Mouse (Mus musculus) lung, postnatal 25 days (tissue): ENCODE data around the gene Atp8b5.

Experiments
- DNase-seq: peaks from one replicate; pipeline ENCODE4 v3.0.0; 2022; ENCODE audit warnings: low spot score

The Atp8b5 gene

DNA sequence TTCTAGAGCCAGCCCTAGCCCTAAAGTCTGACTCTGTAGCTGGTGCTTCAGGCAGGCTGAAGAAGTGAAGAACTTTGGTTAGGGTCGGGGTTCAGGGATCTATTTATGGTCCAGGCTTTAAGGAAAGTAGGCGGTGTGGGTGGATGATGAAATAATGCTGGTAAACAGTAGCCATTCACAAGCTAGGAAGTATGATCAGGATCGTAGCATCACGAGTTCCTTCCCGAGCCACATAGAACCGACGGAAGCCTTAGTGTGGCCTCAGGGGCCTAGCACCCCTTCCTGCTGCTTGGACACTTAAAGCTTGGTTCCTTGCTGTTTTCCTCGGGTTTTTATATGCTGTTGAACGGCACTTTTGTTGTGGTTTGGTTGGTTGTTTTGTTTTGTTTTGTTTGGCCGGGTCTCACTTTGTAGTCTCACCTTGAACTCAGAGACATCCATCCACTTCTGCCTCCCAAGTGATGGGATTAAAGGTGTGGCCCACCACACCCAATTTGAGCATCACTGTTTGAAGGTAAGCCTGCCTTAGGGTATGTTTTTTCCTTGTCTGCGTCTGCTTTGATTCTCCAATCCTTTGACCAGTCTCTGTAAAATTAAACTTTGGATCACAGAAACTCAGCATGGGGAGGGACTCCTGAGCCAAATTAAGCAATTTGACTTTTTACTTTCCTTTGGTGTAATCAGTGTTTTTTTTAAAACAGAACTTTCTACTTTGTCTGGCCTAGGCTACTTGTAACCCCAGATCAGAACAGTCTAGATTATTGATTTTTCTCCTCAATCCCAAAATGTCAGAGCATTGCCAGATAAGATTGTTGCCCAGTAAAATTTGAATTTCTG, 116.5 kb downstream of the Atp8b5 start:
- DNase-seq: no peak

- no peak for DNase-seq
Measured at GRCm38 (mm10) chr4:43384083-43384460, 117.1 kb downstream of the Atp8b5 start.

- DNase-seq: no peak
Measured at GRCm38 (mm10) chr4:43384541-43384940, 117.6 kb downstream of the Atp8b5 start.

GRCm38 (mm10) chr4:43386932-43387331, 120.0 kb downstream of the Atp8b5 start:
- DNase-seq: no peak

DNA sequence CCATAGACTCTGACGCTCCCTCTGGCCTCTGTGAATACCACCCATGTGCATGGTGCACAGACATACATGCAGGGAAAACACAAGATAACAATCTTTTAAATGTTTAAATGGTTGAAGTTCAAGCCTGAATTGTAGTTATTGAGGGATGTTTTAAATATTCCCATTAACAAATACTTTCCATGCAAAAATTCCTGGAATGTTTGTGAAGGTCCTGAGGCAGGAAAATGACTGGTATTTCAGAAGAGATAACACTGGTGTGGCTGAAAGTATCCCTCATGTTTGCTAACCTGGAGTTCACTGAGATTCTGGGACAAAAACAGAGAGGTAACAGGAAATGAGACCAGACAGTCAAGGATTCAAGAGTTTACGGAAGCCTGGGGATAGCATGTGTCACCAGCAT, 122.4 kb downstream of the Atp8b5 start:
- DNase-seq: no peak

DNA sequence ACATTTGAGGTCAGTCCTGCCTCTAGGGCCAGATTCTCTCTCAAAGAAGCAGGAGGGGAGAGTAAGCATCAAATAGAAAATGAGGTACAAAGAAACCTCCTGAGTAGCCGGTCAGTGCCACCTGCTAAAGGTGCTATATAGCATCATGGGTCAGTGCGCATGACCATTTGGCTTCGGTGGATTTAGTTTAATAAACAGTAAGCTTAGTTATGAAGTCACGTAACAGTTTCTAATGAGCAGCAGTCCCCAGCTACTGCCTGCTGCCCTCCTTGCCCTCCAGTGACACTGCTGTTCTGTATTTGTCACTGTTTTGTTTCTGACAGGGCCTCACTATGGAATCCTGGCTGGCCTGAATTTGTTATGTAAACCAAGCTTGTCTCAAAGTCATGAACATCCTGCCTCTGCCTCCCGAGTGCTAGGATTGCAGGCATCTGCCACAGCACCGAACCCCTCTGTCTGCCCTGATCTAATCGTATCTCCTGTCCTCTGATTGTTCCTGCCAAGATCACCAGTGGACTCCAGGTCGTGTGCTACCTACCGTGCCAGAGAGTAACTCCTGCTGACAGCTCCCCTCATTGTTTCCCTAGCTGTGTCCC, 123.0 kb downstream of the Atp8b5 start:
- DNase-seq: peak; percentile 74

GRCm38 (mm10) chr4:43391521-43392050, 124.6 kb downstream of the Atp8b5 start:
- DNase-seq: no peak

GRCm38 (mm10) chr4:43394345-43394891, 127.5 kb downstream of the Atp8b5 start:
- peak; percentile 95 for DNase-seq

- DNase-seq: no peak
Measured at GRCm38 (mm10) chr4:43395147-43395546, 128.2 kb downstream of the Atp8b5 start.

DNA sequence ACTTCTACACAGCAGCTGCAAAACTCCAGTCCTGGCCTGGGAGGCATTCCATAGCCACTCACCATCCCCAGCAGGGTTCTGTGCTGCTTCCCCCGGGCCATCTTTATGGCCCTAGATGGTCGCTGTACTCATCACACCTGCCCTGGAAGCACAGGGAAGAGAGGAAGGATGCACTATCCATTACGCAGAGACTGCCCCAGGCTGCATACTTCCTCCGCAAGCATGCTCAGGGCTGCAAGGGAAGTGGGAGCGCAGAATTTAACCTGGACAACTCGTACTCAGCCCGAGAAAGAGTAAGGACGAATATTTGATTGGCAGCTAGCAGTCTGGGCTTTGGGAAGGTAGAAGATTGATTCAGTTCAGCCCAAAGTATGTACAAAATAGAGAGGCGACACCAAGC, 128.9 kb downstream of the Atp8b5 start:
- no peak for DNase-seq

DNA sequence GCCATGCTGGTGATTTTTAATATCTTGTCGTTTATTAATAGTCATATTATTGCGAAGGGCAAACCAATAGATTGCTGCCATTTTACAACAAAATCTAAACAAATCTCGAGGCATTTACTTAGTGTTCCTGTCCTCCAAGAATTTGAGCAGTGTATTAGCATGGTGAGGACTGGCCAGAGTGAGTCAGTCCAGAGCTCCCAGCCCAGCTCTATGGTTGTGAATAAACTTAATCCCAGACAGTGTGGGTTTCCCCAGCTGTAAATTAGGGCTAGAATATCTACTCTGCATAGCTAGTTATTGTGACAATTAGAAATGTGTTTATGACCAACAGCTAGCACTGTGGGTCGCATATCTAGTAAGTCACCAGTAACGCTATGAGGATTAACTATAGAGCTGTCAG, 129.4 kb downstream of the Atp8b5 start:
- DNase-seq: no peak

- DNase-seq: no peak
Measured at GRCm38 (mm10) chr4:43398014-43398413, 131.1 kb downstream of the Atp8b5 start.

GRCm38 (mm10) chr4:43398829-43399331, 131.9 kb downstream of the Atp8b5 start:
- DNase-seq: peak; percentile 85

GRCm38 (mm10) chr4:43399391-43400131, 132.6 kb downstream of the Atp8b5 start:
- peak; percentile 77 for DNase-seq

DNA sequence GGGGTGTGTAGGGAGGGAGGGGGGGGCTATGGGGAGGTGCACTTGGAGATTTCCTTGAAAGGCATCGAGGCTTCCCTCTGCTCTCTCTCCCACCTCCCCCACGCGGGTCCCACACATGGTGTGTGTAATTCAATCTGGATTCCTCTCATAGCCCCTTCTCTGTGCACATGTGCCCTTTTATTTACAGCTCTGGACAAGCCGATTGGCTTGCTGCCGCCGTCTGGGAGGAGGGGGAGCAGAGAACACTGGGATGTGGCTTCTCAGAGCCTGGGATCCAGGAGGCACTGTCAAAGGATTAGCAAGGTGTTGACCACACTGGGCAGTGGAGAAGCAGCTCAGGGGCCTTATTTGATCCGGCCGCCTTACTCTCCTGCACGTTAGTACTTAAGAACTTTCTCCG, 134.0 kb downstream of the Atp8b5 start:
- no peak for DNase-seq

DNA sequence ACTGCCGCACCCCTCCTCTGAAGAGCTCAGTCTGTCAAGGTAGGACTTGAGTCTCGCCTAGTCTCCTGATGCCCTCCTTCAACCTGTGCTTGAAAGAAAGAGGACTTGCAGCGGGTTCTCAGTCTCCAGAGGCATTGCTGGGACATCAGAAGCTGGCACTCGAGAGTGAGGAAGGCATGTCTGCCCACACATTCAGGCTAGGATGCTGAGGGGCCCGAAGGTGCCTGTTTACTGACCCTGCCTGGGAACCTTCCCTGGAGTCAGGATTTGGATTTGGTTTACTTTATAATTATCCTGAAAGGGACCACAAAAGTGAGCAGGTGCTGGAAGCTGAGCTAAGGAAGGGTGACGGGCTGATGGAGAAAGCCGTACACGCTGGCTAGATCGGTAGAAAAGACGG, 134.5 kb downstream of the Atp8b5 start:
- DNase-seq: no peak

- DNase-seq: peak; percentile 57
Measured at GRCm38 (mm10) chr4:43402212-43402611, 135.3 kb downstream of the Atp8b5 start.

DNA sequence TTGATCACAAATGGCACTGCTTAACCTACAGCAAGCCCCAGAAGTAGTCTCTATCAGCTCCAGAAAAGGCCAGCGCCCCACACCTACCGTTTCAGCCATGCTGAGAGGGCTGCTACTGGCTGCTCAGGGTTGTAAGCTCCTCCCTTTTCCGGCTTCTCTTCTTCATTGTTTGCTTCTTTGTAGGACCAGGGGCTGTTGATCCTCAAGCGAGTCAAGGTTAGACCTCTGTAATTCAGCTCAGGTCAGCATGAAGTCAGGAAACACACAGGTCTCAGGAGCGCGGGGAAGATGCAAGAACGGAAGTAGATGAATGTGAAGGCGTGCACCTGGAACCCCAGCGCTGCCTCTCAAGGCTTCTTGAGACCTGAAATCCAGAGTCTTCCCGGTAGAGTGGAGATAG, 137.7 kb downstream of the Atp8b5 start:
- DNase-seq: no peak

GRCm38 (mm10) chr4:43406162-43406971, 139.4 kb downstream of the Atp8b5 start:
- DNase-seq: peak; percentile 91

DNA sequence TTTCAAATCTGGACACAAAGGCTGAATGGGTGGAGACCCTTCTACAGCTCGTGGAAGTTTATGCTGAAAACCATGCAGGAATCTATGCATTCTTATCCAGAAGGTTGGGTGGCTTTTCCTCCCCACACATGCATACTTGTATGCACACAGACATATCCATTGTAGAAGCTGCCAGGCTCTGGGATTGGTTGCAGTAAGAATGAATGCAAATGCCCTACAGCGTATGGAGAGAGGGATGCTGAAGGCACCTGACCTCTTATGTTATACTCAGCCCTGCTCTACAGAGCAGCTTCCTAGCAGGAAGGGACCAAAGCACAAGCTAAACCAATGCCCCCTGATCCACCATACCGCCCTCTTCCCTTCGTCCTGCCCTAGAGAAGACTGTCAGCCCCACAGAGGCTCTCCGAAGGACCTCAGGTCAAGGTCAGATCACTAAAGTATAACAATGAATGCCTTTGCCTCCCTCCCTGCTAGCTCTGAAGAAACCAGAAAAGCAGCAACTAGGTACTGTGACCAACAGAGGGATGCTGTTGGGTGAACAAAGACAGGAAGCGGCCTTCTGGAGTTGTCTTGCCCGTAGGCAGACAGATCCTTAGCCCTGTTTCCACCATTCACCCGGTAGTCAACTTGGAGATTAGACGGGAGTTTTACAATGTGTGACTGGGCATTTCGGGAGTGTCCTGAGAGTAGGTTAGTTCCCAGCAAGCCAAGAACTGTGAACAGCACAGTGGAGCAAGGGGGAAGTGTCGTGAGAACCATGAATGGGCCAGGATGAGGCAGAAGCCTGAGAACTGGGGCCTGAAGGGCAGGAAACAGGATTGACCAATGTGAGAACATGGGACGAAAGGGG, 140.3 kb downstream of the Atp8b5 start:
- DNase-seq: no peak
